ENCODE assay signal across 19 mouse cellular contexts in genomic region chr8:13660323-13660722, GRCm38 (mm10). TPM values are rescaled to one million over a fixed set of nuclear protein-coding genes. Genes with fewer than 3 reads are reported as not detected.
DNase-seq lines count a peak whose midpoint lies in the region; ATAC-seq lines count a peak whose summit lies in the region.
"Had no signal": no experiment of that assay in that cellular context is flagged by ENCODE, and none has a peak within 500 bp of the region (broad histone marks: within the 10 kb centered on the region; RNA-seq: fewer than 3 reads in every experiment).

No protein-coding gene starts in this region.

- no peaks in the 10 kb centered on the region for H3K9me3 ChIP-seq in liver, embryonic 16.5 days (replicated peaks; ENCODE audit: control insufficient read depth, low read length)
- H3K9me3 ChIP-seq in liver, embryonic 12.5 days (replicated peaks), result no peaks in the 10 kb centered on the region
- no peaks in the 10 kb centered on the region for H3K9me3 ChIP-seq in kidney, embryonic 14.5 days (ENCODE audit: control insufficient read depth, low read length)
- H3K9me3 ChIP-seq in forebrain, embryonic 15.5 days, result no peaks in the 10 kb centered on the region
- H3K9me3 ChIP-seq in forebrain, embryonic 14.5 days (replicated peaks; ENCODE audit: control insufficient read depth, low read length), result no peaks in the 10 kb centered on the region
- H3K9me3 ChIP-seq: embryonic facial prominence, embryonic 12.5 days; limb, embryonic 15.5 days; midbrain, embryonic 13.5 days; stomach, embryonic 15.5 days had no signal

- no peak overlapping the region for H3K9ac ChIP-seq in liver, embryonic 16.5 days (ENCODE audit: low read depth, low read length)
- no peak overlapping the region for H3K9ac ChIP-seq in liver, embryonic 12.5 days
- H3K9ac ChIP-seq in kidney, embryonic 14.5 days (ENCODE audit: low read depth, low read length), result no peak overlapping the region
- no peak overlapping the region for H3K9ac ChIP-seq in forebrain, embryonic 15.5 days (replicated peaks)
- no peak overlapping the region for H3K9ac ChIP-seq in forebrain, embryonic 14.5 days (ENCODE audit: low read length)
- H3K9ac ChIP-seq: embryonic facial prominence, embryonic 12.5 days; limb, embryonic 15.5 days; midbrain, embryonic 13.5 days; stomach, embryonic 15.5 days had no signal

- no peak overlapping the region for H3K27ac ChIP-seq in liver, embryonic 16.5 days (ENCODE audit: low read length)
- no peak overlapping the region for H3K27ac ChIP-seq in liver, embryonic 12.5 days
- H3K27ac ChIP-seq in kidney, embryonic 14.5 days (ENCODE audit: low read depth, low read length), result no peak overlapping the region
- H3K27ac ChIP-seq in forebrain, embryonic 15.5 days (replicated peaks), result no peak overlapping the region
- H3K27ac ChIP-seq in forebrain, embryonic 14.5 days (ENCODE audit: low read depth, low read length), result no peak overlapping the region
- H3K27ac ChIP-seq: embryonic facial prominence, embryonic 12.5 days; hindbrain, postnatal 0 days; limb, embryonic 15.5 days; midbrain, embryonic 13.5 days; stomach, embryonic 15.5 days had no signal

- H3K4me3 ChIP-seq in liver, embryonic 16.5 days (ENCODE audit: low read depth, low read length), result no peak overlapping the region
- H3K4me3 ChIP-seq in liver, embryonic 12.5 days, result no peak overlapping the region
- H3K4me3 ChIP-seq in kidney, embryonic 14.5 days (ENCODE audit: low read length), result no peak overlapping the region
- no peak overlapping the region for H3K4me3 ChIP-seq in forebrain, embryonic 15.5 days
- no peak overlapping the region for H3K4me3 ChIP-seq in forebrain, embryonic 14.5 days (ENCODE audit: low read depth, low read length)
- H3K4me3 ChIP-seq: embryonic facial prominence, embryonic 12.5 days; limb, embryonic 15.5 days; midbrain, embryonic 13.5 days; stomach, embryonic 15.5 days had no signal

- H3K36me3 ChIP-seq in liver, embryonic 16.5 days (ENCODE audit: control insufficient read depth, insufficient read depth), result no peaks in the 10 kb centered on the region
- no peaks in the 10 kb centered on the region for H3K36me3 ChIP-seq in liver, embryonic 12.5 days
- H3K36me3 ChIP-seq in kidney, embryonic 14.5 days (ENCODE audit: control insufficient read depth, insufficient read depth, low read length), result no peaks in the 10 kb centered on the region
- no peaks in the 10 kb centered on the region for H3K36me3 ChIP-seq in forebrain, embryonic 15.5 days
- no peaks in the 10 kb centered on the region for H3K36me3 ChIP-seq in forebrain, embryonic 14.5 days (ENCODE audit: control insufficient read depth, insufficient read depth, low read length)
- H3K36me3 ChIP-seq: embryonic facial prominence, embryonic 12.5 days; limb, embryonic 15.5 days; midbrain, embryonic 13.5 days; stomach, embryonic 15.5 days had no signal

- H3K27me3 ChIP-seq in liver, embryonic 16.5 days (ENCODE audit: control insufficient read depth, insufficient read depth, low read depth, low read length), result no peaks in the 10 kb centered on the region
- no peaks in the 10 kb centered on the region for H3K27me3 ChIP-seq in liver, embryonic 12.5 days (replicated peaks)
- H3K27me3 ChIP-seq in kidney, embryonic 14.5 days (ENCODE audit: control insufficient read depth, insufficient read depth, low read length), result no peaks in the 10 kb centered on the region
- H3K27me3 ChIP-seq in forebrain, embryonic 15.5 days, result no peaks in the 10 kb centered on the region
- no peaks in the 10 kb centered on the region for H3K27me3 ChIP-seq in forebrain, embryonic 14.5 days (replicated peaks; ENCODE audit: control insufficient read depth, insufficient read depth, low read length)
- H3K27me3 ChIP-seq: embryonic facial prominence, embryonic 12.5 days; limb, embryonic 15.5 days; midbrain, embryonic 13.5 days; stomach, embryonic 15.5 days had no signal

- H3K4me1 ChIP-seq in liver, embryonic 16.5 days (ENCODE audit: control insufficient read depth, low read depth, low read length), result no peaks in the 10 kb centered on the region
- H3K4me1 ChIP-seq in liver, embryonic 12.5 days, result peaks cover 29% of the 10 kb centered on the region
- H3K4me1 ChIP-seq in kidney, embryonic 14.5 days (ENCODE audit: control insufficient read depth, insufficient read depth, low read length), result no peaks in the 10 kb centered on the region; the same call in 1 of the 2 replicates
- no peaks in the 10 kb centered on the region for H3K4me1 ChIP-seq in forebrain, embryonic 15.5 days
- H3K4me1 ChIP-seq in forebrain, embryonic 14.5 days (ENCODE audit: control insufficient read depth, insufficient read depth, low read length), result no peaks in the 10 kb centered on the region

- peak; percentile 74 for DNase-seq in brain, adult 2 months (ENCODE audit: low read depth, low spot score)
- peak; percentile 54 to 69 for DNase-seq in natural killer cell, adult 2 months (ENCODE audit: low spot score in 2 of 2)
- no peak for DNase-seq in forebrain, embryonic 14.5 days (ENCODE audit: low spot score)
- DNase-seq: adrenal gland, adult 2 months; cerebellum, postnatal 10 days; heart, postnatal 10 days; kidney, adult 9 months; lung, postnatal 10 days; right cerebral cortex, postnatal 4 days had no signal

- 70% methylated on average over 13 of the region's 13 CpGs for WGBS in liver, embryonic 16.5 days (ENCODE audit: insufficient replicate concordance)
- whole genome bisulfite sequencing in liver, embryonic 12.5 days (ENCODE audit: insufficient replicate concordance), result 74% methylated on average over 13 of the region's 13 CpGs
- 89% methylated on average over 13 of the region's 13 CpGs for WGBS in kidney, embryonic 14.5 days
- 93% methylated on average over 13 of the region's 13 CpGs for WGBS in forebrain, embryonic 15.5 days
- 93% methylated on average over 13 of the region's 13 CpGs for WGBS in forebrain, embryonic 14.5 days

- H3K4me2 ChIP-seq in liver, embryonic 16.5 days (ENCODE audit: low read depth, low read length), result no peak overlapping the region
- H3K4me2 ChIP-seq in liver, embryonic 12.5 days, result no peak overlapping the region
- H3K4me2 ChIP-seq in kidney, embryonic 14.5 days (replicated peaks; ENCODE audit: low read depth, low read length), result no peak overlapping the region
- no peak overlapping the region for H3K4me2 ChIP-seq in forebrain, embryonic 15.5 days (replicated peaks)
- H3K4me2 ChIP-seq in forebrain, embryonic 14.5 days (ENCODE audit: low read length), result no peak overlapping the region
- H3K4me2 ChIP-seq: embryonic facial prominence, embryonic 12.5 days; limb, embryonic 15.5 days; midbrain, embryonic 13.5 days; stomach, embryonic 15.5 days had no signal

- ATAC-seq in liver, embryonic 16.5 days (ENCODE audit: low read depth), result 0 out of 2 replicates have a peak, but pooled peaks have one; percentile 19
- ATAC-seq in liver, embryonic 12.5 days, result no peak
- peak; percentile 95 for ATAC-seq in CD4-positive, CD25-positive, alpha-beta regulatory T cell, adult 4 months
- ATAC-seq in kidney, embryonic 14.5 days (ENCODE audit: low FRiP score, low TSS enrichment), result no peak
- ATAC-seq in forebrain, embryonic 15.5 days (replicated peaks), result no peak
- no peak for ATAC-seq in forebrain, embryonic 14.5 days
- ATAC-seq: hindbrain, postnatal 0 days; midbrain, embryonic 13.5 days had no signal

RNA-seq across cellular contexts. Expression of gene Rasa3, which starts 17.1 kb away (rescaled TPM):
- 16.6 and 19.2 TPM in 2 replicates for polyA plus RNA-seq in liver, embryonic 16.5 days (2015; fragmentation: Nextera tagmentation; extraction: Ambion mirVana)
- 29.2 and 30.8 TPM in 2 replicates for polyA plus RNA-seq in liver, embryonic 12.5 days (2016; fragmentation: Nextera tagmentation; extraction: Ambion mirVana)
- polyA plus RNA-seq in CD4-positive, CD25-positive, alpha-beta regulatory T cell, adult 4 months (2017; shearing (Covaris generic)), result 100 to 1,000 TPM in 1 of 2 experiments, 10 to 100 TPM in 1; 77.3 to 195 TPM
- 8.0 and 20.2 TPM in 2 replicates for polyA plus RNA-seq in kidney, embryonic 14.5 days (2014; fragmentation: Nextera tagmentation; extraction: Ambion mirVana)
- 22.1 and 23.4 TPM in 2 replicates for polyA plus RNA-seq in forebrain, embryonic 15.5 days (2015; fragmentation: Nextera tagmentation; extraction: Ambion mirVana)
- 17.3 and 22.3 TPM in 2 replicates for polyA plus RNA-seq in forebrain, embryonic 14.5 days (2014; fragmentation: Nextera tagmentation; extraction: Ambion mirVana)

RNA-seq across cellular contexts. Expression of gene Cfap97d2, which starts 45.4 kb away (rescaled TPM):
- not detected in 2 replicates for polyA plus RNA-seq in liver, embryonic 16.5 days (2015; fragmentation: Nextera tagmentation; extraction: Ambion mirVana)
- polyA plus RNA-seq in liver, embryonic 12.5 days (2016; fragmentation: Nextera tagmentation; extraction: Ambion mirVana), result not detected in 2 replicates
- not detected for polyA plus RNA-seq in CD4-positive, CD25-positive, alpha-beta regulatory T cell, adult 4 months (2017; shearing (Covaris generic))
- 0.11 TPM in 1 of 2 replicates, not detected in the other for polyA plus RNA-seq in kidney, embryonic 14.5 days (2014; fragmentation: Nextera tagmentation; extraction: Ambion mirVana)
- polyA plus RNA-seq in forebrain, embryonic 15.5 days (2015; fragmentation: Nextera tagmentation; extraction: Ambion mirVana), result 0.75 and 1.2 TPM in 2 replicates
- 1.1 TPM in 2 replicates for polyA plus RNA-seq in forebrain, embryonic 14.5 days (2014; fragmentation: Nextera tagmentation; extraction: Ambion mirVana)
- polyA plus RNA-seq: limb, embryonic 15.5 days; stomach, embryonic 15.5 days had no signal

Comparison
In these comparisons a context has a peak if more than half of its experiments do, and no peak if none do; other contexts are left out.
1. ATAC-seq: peak in liver, embryonic 16.5 days (single experiment) and CD4-positive, CD25-positive, alpha-beta regulatory T cell, adult 4 months (single experiment); none in liver, embryonic 12.5 days (single experiment), kidney, embryonic 14.5 days (single experiment), forebrain, embryonic 15.5 days (single experiment) and forebrain, embryonic 14.5 days (single experiment).